Mouse (Mus musculus) myocyte (in vitro differentiated cells): ENCODE measurements at regions not wholly inside any gene's neighbourhood (a gene's known extent, or its start where the extent isn't known, plus 50 kb on each side); places are given as distances from the start of the nearest gene placed in this dataset.

Experiments used
- H3K27me3 ChIP-seq: one replicate; pipeline ENCODE4 v1.6.1; 2011; ENCODE audit not compliant: control insufficient read depth, insufficient read depth, insufficient read length
- H3K36me3 ChIP-seq: one replicate; pipeline ENCODE4 v1.6.1; 2011; ENCODE audit not compliant: control insufficient read depth, insufficient read depth
- H3K4me2 ChIP-seq: one replicate; pipeline ENCODE4 v1.6.1; 2011; ENCODE audit warnings: low read depth, control low read depth
- H3K4me3 ChIP-seq: one replicate; pipeline ENCODE4 v1.5.1; 2011; ENCODE audit warnings: mild to moderate bottlenecking, control low read depth, moderate library complexity
- H3K79me2 ChIP-seq: one replicate; pipeline ENCODE4 v1.6.1; 2011; ENCODE audit not compliant: control insufficient read depth, insufficient read depth
- H3ac ChIP-seq: one replicate; pipeline ENCODE4 v1.6.1; 2011; ENCODE audit not compliant: control insufficient read depth, insufficient read length
- CEBPB ChIP-seq: IDR thresholded peaks from 2 replicates; pipeline ENCODE4 v1.6.1; 2011; ENCODE audit warnings: mild to moderate bottlenecking, moderate library complexity; ENCODE audit not compliant: poor library complexity, insufficient read depth, severe bottlenecking
- E2F4 ChIP-seq: IDR thresholded peaks from one replicate; pipeline ENCODE4 v1.6.1; 2011; ENCODE audit warnings: mild to moderate bottlenecking, control low read depth, moderate library complexity; ENCODE audit not compliant: insufficient read depth
- MAX ChIP-seq: IDR thresholded peaks from one replicate; pipeline ENCODE4 v1.6.1; 2011; ENCODE audit warnings: low read depth, mild to moderate bottlenecking, control low read depth
- MYOD1 ChIP-seq, 3 experiments: IDR thresholded peaks; one replicate each; pipeline ENCODE4 v1.6.1; 2011; ENCODE audit warnings: control low read depth in 2 of 3, low read depth in 2 of 3, mild to moderate bottlenecking in 2 of 3, moderate library complexity in 1 of 3; ENCODE audit not compliant: insufficient read length in 2 of 3, control insufficient read depth in 1 of 3
- MYOG ChIP-seq, 3 experiments: IDR thresholded peaks; one replicate each; pipeline ENCODE4 v1.6.1; 2011; ENCODE audit warnings: control low read depth in 2 of 3, low read depth in 2 of 3, mild to moderate bottlenecking in 2 of 3; ENCODE audit not compliant: insufficient read length in 2 of 3, control insufficient read depth in 1 of 3, insufficient read depth in 1 of 3
- POLR2A ChIP-seq: IDR thresholded peaks from one replicate; pipeline ENCODE4 v1.6.1; 2011; ENCODE audit warnings: low read depth, mild to moderate bottlenecking, control low read depth, moderate library complexity; ENCODE audit not compliant: insufficient read length
- POLR2AphosphoS2 ChIP-seq: IDR thresholded peaks from one replicate; pipeline ENCODE4 v1.6.1; 2011; ENCODE audit warnings: low read depth, control low read depth; ENCODE audit not compliant: insufficient read length
- REST ChIP-seq: IDR thresholded peaks from one replicate; pipeline ENCODE4 v1.6.1; 2011; ENCODE audit warnings: mild to moderate bottlenecking, control low read depth, moderate library complexity; ENCODE audit not compliant: insufficient read depth, insufficient read length
- SRF ChIP-seq: IDR thresholded peaks from one replicate; pipeline ENCODE4 v1.6.1; 2011; ENCODE audit warnings: low read depth; ENCODE audit not compliant: control insufficient read depth, insufficient read length
- TCF12 ChIP-seq: IDR thresholded peaks from one replicate; pipeline ENCODE4 v1.6.1; 2011; ENCODE audit warnings: mild to moderate bottlenecking, control low read depth; ENCODE audit not compliant: poor library complexity, insufficient read depth, severe bottlenecking
- TCF3 ChIP-seq: IDR thresholded peaks from one replicate; pipeline ENCODE4 v1.6.1; 2011; ENCODE audit warnings: low read depth, control low read depth; ENCODE audit not compliant: insufficient read length
- USF1 ChIP-seq: IDR thresholded peaks from one replicate; pipeline ENCODE4 v1.6.1; 2011; ENCODE audit warnings: low read depth, mild to moderate bottlenecking, control low read depth, moderate library complexity

DNA sequence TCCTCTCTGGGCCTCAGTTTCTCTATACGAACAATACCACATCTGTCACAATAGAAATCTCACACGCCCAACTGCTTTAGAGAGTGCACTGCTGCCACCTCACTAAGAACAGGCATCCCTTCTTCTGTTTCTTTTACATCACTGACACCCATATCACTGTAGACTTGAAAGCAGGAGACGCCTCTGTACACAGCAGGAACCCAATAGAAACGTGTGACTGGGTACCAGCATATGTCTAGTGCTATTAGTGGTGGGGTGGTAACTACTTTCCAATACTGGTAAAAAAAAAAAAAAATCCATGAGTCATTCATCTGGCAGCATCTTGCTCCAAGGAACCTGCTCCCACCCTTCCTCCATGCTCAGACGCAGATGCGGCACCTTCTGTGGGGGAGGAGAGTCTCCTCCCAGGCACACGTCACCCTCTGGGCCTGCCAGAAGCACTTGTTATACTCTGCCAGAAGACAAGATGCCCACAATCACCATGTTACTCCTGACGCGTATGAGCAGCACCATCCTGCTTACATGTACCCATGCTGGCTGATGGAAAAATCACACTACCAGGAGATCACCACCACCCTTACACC lies 151.3 kb upstream of the Plxna4 start:
- TF ChIP-seq TCF3 (no peak), E2F4 (no peak), POLR2AphosphoS2 (no peak), POLR2A (no peak), MAX (no peak), REST (no peak), TCF12 (no peak), CEBPB (no peak), SRF (no peak), MYOD1 (IDR thresholded peaks at IDR 0.05; ENCODE audit: control insufficient read depth in 1 of 3, insufficient read length in 2 of 3, low read depth in 2 of 3) (no peak), USF1 (no peak), MYOG (IDR thresholded peaks at IDR 0.05; ENCODE audit: control insufficient read depth in 1 of 3, insufficient read depth in 1 of 3, insufficient read length in 2 of 3, low read depth in 2 of 3) (no peak)
- no peak overlapping the region for H3K4me3 ChIP-seq
- no peaks in the 10 kb centered on the region for H3K27me3 ChIP-seq
- H3K36me3 ChIP-seq = no peaks in the 10 kb centered on the region
- no peak overlapping the region for H3K4me2 ChIP-seq
- H3ac ChIP-seq = no peak overlapping the region
- no peaks in the 10 kb centered on the region for H3K79me2 ChIP-seq

GRCm38 (mm10) chr6:32728706-32729105 lies 140.7 kb upstream of the Plxna4 start:
- Histone ChIP-seq H3K79me2 (no peaks in the 10 kb centered on the region), H3K36me3 (no peaks in the 10 kb centered on the region), H3K4me3 (no peak overlapping the region), H3K4me2 (peak overlapping the region; percentile 12), H3ac (no peak overlapping the region), H3K27me3 (no peaks in the 10 kb centered on the region)
- TF ChIP-seq POLR2A (no peak), REST (no peak), MYOD1 (IDR thresholded peaks at IDR 0.05; ENCODE audit: control insufficient read depth in 1 of 3, insufficient read length in 2 of 3, low read depth in 2 of 3) (peak in 1 of 3 experiments; percentile 69), MAX (no peak), USF1 (no peak), CEBPB (no peak), TCF3 (no peak), E2F4 (no peak), SRF (no peak), MYOG (IDR thresholded peaks at IDR 0.05; ENCODE audit: control insufficient read depth in 1 of 3, insufficient read depth in 1 of 3, insufficient read length in 2 of 3, low read depth in 2 of 3) (peak in 1 of 3 experiments; percentile 48), POLR2AphosphoS2 (no peak), TCF12 (no peak)

- Histone ChIP-seq H3ac (no peak overlapping the region), H3K4me2 (no peak overlapping the region)
- TF ChIP-seq MYOD1 (IDR thresholded peaks at IDR 0.05; ENCODE audit: control insufficient read depth in 1 of 3, insufficient read length in 2 of 3, low read depth in 2 of 3) (no peak), CEBPB (no peak), REST (no peak), USF1 (no peak), TCF3 (no peak), POLR2A (no peak), MYOG (IDR thresholded peaks at IDR 0.05; ENCODE audit: control insufficient read depth in 1 of 3, insufficient read depth in 1 of 3, insufficient read length in 2 of 3, low read depth in 2 of 3) (no peak), TCF12 (no peak), MAX (no peak), SRF (no peak), E2F4 (no peak), POLR2AphosphoS2 (no peak)
Observed at GRCm38 (mm10) chr6:32726571-32726970, 138.6 kb upstream of the Plxna4 start.

DNA sequence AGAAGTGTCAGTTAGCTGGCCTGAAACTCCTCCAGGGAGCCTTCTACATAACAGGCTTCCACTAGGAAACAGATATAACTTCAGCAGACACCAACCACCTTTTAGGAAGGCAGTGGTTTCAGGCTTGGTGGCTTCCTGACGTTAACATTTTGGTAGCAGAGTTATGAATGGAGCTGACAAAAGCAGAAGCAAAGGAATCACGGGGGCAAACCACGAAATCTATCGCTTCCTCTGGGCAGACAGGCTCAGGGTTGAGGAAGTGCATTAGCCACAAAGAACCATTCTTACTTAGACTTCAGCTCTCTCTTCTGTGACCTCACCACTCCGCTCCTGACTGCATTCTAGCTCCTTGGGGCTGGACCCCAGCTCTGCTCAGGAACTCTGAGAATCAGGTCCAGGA lies 129.9 kb upstream of the Plxna4 start:
- Histone ChIP-seq H3ac (no peak overlapping the region), H3K27me3 (no peaks in the 10 kb centered on the region), H3K4me2 (no peak overlapping the region), H3K4me3 (no peak overlapping the region), H3K36me3 (no peaks in the 10 kb centered on the region), H3K79me2 (no peaks in the 10 kb centered on the region)
- TF ChIP-seq E2F4 = no peak
- TF ChIP-seq REST = no peak
- TF ChIP-seq SRF = no peak
- TF ChIP-seq TCF12 = no peak
- TF ChIP-seq MYOD1 (IDR thresholded peaks at IDR 0.05; ENCODE audit: control insufficient read depth in 1 of 3, insufficient read length in 2 of 3, low read depth in 2 of 3) = no peak
- TF ChIP-seq MYOG (IDR thresholded peaks at IDR 0.05; ENCODE audit: control insufficient read depth in 1 of 3, insufficient read depth in 1 of 3, insufficient read length in 2 of 3, low read depth in 2 of 3) = no peak

More at GRCm38 (mm10) chr6:32726571-32726970, 138.6 kb upstream of the Plxna4 start:
- H3K27me3 ChIP-seq = no peaks in the 10 kb centered on the region
- H3K4me3 ChIP-seq = no peak overlapping the region
- no peaks in the 10 kb centered on the region for H3K79me2 ChIP-seq
- no peaks in the 10 kb centered on the region for H3K36me3 ChIP-seq
